Comparison of ENCODE assay signal across 20 mouse cellular contexts in genomic region chr8:48053611-48054010, GRCm38 (mm10).
"Had no signal": no experiment of that assay in that cellular context is flagged by ENCODE, and none has a peak within 500 bp of the region (broad histone marks: within the 10 kb centered on the region; RNA-seq: fewer than 3 reads in every experiment).

No protein-coding gene starts in this region.

- H3K27ac ChIP-seq: limb, embryonic 12.5 days; limb, embryonic 15.5 days; liver, embryonic 14.5 days; midbrain, embryonic 10.5 days; midbrain, embryonic 13.5 days; neural tube, embryonic 13.5 days; stomach, embryonic 15.5 days had no signal

- ATAC-seq: intestine, postnatal 0 days; liver, postnatal 0 days; lung, postnatal 0 days; midbrain, embryonic 13.5 days; midbrain, embryonic 16.5 days had no signal

- H3K27me3 ChIP-seq: limb, embryonic 12.5 days; limb, embryonic 15.5 days; megakaryocyte, embryonic 14.5 days; midbrain, embryonic 13.5 days; neural tube, embryonic 13.5 days; stomach, embryonic 15.5 days had no signal

- H3K4me1 ChIP-seq: limb, embryonic 12.5 days; limb, embryonic 15.5 days; megakaryocyte, embryonic 14.5 days; midbrain, embryonic 10.5 days; midbrain, embryonic 13.5 days; neural tube, embryonic 13.5 days; stomach, embryonic 15.5 days had no signal

- DNase-seq: left cerebral cortex, postnatal 4 days; liver, postnatal 0 days; lung, embryonic 14.5 days; retina, postnatal 1 day; right cerebral cortex, postnatal 25 days; spleen, adult 18-20 months; thymus, postnatal 25 days had no signal

- H3K36me3 ChIP-seq: limb, embryonic 12.5 days; limb, embryonic 15.5 days; midbrain, embryonic 10.5 days; midbrain, embryonic 13.5 days; neural tube, embryonic 13.5 days; stomach, embryonic 15.5 days had no signal

- H3K4me2 ChIP-seq: limb, embryonic 12.5 days; limb, embryonic 15.5 days; liver, embryonic 11.5 days; lung, embryonic 14.5 days; midbrain, embryonic 13.5 days; neural tube, embryonic 13.5 days; stomach, embryonic 15.5 days had no signal

- H3K9ac ChIP-seq: limb, embryonic 12.5 days; limb, embryonic 15.5 days; liver, embryonic 14.5 days; liver, postnatal 0 days; lung, embryonic 14.5 days; midbrain, embryonic 13.5 days; neural tube, embryonic 13.5 days; stomach, embryonic 15.5 days had no signal

- H3K9me3 ChIP-seq: limb, embryonic 12.5 days; limb, embryonic 15.5 days; megakaryocyte, embryonic 14.5 days; midbrain, embryonic 10.5 days; midbrain, embryonic 13.5 days; neural tube, embryonic 13.5 days; stomach, embryonic 15.5 days had no signal

- H3K4me3 ChIP-seq: limb, embryonic 12.5 days; limb, embryonic 15.5 days; megakaryocyte, embryonic 14.5 days; midbrain, embryonic 10.5 days; midbrain, embryonic 13.5 days; myocyte; neural tube, embryonic 13.5 days; stomach, embryonic 15.5 days had no signal
